Mouse (Mus musculus): ENCODE results near the gene Zfp575. TPM values are rescaled to one million over a fixed set of nuclear protein-coding genes. Genes with fewer than 3 reads are reported as not detected.
A peak's percentile ranks its signal among the peaks of the same experiment; 100 is the strongest.

Gene Zfp575
- polyA plus RNA-seq, 1 experiment from 2014 or later: 3.6 TPM

DNA sequence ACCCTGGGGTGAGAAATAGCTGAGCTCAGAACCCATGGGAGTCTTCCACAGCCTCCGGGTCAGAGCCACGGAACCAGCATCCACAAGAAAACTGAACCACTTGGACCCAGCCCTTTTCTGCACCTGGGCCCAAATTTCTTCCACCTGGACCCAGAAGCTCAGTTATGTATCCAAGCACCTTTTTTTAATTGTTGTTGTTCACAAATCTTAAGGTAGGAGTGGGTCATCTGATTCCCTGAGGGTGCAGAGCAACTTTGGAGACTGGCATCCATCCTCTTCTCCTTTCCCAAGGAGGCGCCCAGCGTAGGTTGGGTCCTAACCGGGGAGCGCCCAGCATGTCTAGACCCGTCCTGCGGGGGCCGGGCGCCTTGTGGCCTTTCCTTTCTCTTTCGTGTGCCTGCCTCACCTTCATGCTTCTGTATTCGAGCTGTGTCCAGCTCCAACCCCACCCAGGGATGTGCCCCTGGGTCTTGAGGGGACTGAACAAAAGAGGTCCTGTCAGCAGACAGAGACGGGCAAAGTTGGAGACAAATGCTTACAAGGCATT, 41.3 kb downstream of the Zfp575 start, which contains the start of the genes Pinlyp and Xrcc1:
Pinlyp (minus strand) TSS at position 51 of the 547 bp plus-strand sequence.
Xrcc1 (plus strand) TSS at position 222 of the 547 bp plus-strand sequence.
- DNase-seq (ENCODE audit: low spot score): peak; percentile 57
- whole genome bisulfite sequencing: 30% methylated on average over 13 of the region's 13 CpGs
- no peak for ATAC-seq (replicated peaks; ENCODE audit: low FRiP score, low TSS enrichment, low read depth)
- H3K27ac ChIP-seq (ENCODE audit: low read depth): peak within 1 kb of the TSS; percentile 74
- no peaks in the 10 kb centered on the region for H3K27me3 ChIP-seq (replicated peaks; ENCODE audit: control insufficient read depth, insufficient read depth, low read length)
- H3K9me3 ChIP-seq (ENCODE audit: control insufficient read depth, low read length): no peaks in the 10 kb centered on the region
- H3K4me1 ChIP-seq (replicated peaks; ENCODE audit: control insufficient read depth, insufficient read depth, low read length): peaks cover 11% of the 10 kb centered on the region
- H3K36me3 ChIP-seq (ENCODE audit: control insufficient read depth, insufficient read depth, low read length): peaks cover 27% of the 10 kb centered on the region
- peak within 1 kb of the TSS; percentile 69 for H3K9ac ChIP-seq (ENCODE audit: low read length)
- H3K4me2 ChIP-seq (ENCODE audit: low read length): peak within 1 kb of the TSS; percentile 78
- H3K4me3 ChIP-seq (ENCODE audit: low read depth, low read length): peak within 1 kb of the TSS; percentile 68

DNA sequence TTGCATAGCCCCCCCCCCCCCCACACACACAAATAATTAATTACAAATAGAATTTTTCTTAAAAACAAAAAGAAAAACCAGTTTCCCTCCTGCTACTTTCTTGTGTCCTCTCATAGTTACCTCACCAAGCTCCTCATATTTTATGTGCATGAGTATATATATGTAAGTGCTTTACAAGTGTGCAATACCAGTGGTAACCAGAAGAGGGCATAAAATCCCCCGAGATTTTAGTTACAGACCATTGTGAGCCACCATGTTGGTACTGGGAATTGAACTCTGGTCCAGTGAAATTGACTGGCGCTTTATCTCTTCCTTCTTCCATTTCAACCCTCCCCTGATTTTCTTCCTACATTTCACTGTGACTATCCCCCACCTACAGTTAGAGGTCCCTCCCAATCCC, 42.9 kb downstream of the Zfp575 start:
- Histone ChIP-seq H3K36me3 (ENCODE audit: control insufficient read depth, insufficient read depth, low read length) (peaks cover 14% of the 10 kb centered on the region), H3K9ac (ENCODE audit: low read length) (no peak overlapping the region), H3K4me3 (ENCODE audit: low read depth, low read length) (no peak overlapping the region), H3K4me2 (ENCODE audit: low read length) (no peak overlapping the region), H3K4me1 (replicated peaks; ENCODE audit: control insufficient read depth, insufficient read depth, low read length) (peaks cover 11% of the 10 kb centered on the region), H3K27ac (ENCODE audit: low read depth) (no peak overlapping the region), H3K27me3 (replicated peaks; ENCODE audit: control insufficient read depth, insufficient read depth, low read length) (no peaks in the 10 kb centered on the region), H3K9me3 (ENCODE audit: control insufficient read depth, low read length) (no peaks in the 10 kb centered on the region)
- DNase-seq (ENCODE audit: low spot score) (no peak), ATAC-seq (replicated peaks; ENCODE audit: low FRiP score, low TSS enrichment, low read depth) (no peak)
- 84% methylated on average over 2 of the region's 2 CpGs for WGBS

GRCm38 (mm10) chr7:24539686-24540085, 47.8 kb downstream of the Zfp575 start:
- no peaks in the 10 kb centered on the region for H3K27me3 ChIP-seq (replicated peaks; ENCODE audit: control insufficient read depth, insufficient read depth, low read length)

DNA sequence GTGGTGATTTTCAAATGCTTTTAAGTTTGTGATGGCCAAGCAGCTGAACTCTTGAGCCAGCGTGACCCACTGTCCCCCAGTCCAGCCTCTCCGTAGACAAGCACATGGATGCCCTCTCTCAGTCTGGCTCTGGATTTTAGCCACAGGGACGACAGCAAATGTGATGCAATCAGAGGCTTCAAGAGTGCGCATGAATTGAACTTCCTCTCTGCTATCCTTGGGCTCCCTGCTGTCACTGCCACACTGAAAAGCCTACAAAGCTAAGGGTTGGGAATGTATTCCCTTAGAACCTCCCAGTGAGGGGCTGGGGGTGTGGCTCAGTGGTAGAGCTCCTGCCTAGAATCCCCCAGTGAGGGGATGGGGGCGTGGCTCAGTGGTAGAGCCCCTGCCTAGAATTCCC, 48.7 kb downstream of the Zfp575 start:
- Histone ChIP-seq H3K9me3 (ENCODE audit: control insufficient read depth, low read length) (no peaks in the 10 kb centered on the region), H3K4me2 (ENCODE audit: low read length) (no peak overlapping the region), H3K27me3 (replicated peaks; ENCODE audit: control insufficient read depth, insufficient read depth, low read length) (no peaks in the 10 kb centered on the region), H3K27ac (ENCODE audit: low read depth) (no peak overlapping the region), H3K9ac (ENCODE audit: low read length) (no peak overlapping the region), H3K36me3 (ENCODE audit: control insufficient read depth, insufficient read depth, low read length) (peaks cover 9% of the 10 kb centered on the region), H3K4me1 (replicated peaks; ENCODE audit: control insufficient read depth, insufficient read depth, low read length) (no peaks in the 10 kb centered on the region), H3K4me3 (ENCODE audit: low read depth, low read length) (no peak overlapping the region)
- WGBS: 86% methylated on average over 5 of the region's 5 CpGs
- DNase-seq (ENCODE audit: low spot score) (no peak), ATAC-seq (replicated peaks; ENCODE audit: low FRiP score, low TSS enrichment, low read depth) (no peak)

More at GRCm38 (mm10) chr7:24539686-24540085, 47.8 kb downstream of the Zfp575 start:
- Histone ChIP-seq H3K27ac (ENCODE audit: low read depth) (no peak overlapping the region), H3K4me2 (ENCODE audit: low read length) (no peak overlapping the region), H3K4me1 (replicated peaks; ENCODE audit: control insufficient read depth, insufficient read depth, low read length) (no peaks in the 10 kb centered on the region), H3K36me3 (ENCODE audit: control insufficient read depth, insufficient read depth, low read length) (no peaks in the 10 kb centered on the region; the same call in 1 of the 2 replicates), H3K9me3 (ENCODE audit: control insufficient read depth, low read length) (no peaks in the 10 kb centered on the region), H3K4me3 (ENCODE audit: low read depth, low read length) (no peak overlapping the region), H3K9ac (ENCODE audit: low read length) (no peak overlapping the region)
- WGBS: 89% methylated on average over 4 of the region's 4 CpGs
- no peak for DNase-seq (ENCODE audit: low spot score)
- no peak for ATAC-seq (replicated peaks; ENCODE audit: low FRiP score, low TSS enrichment, low read depth)

DNA sequence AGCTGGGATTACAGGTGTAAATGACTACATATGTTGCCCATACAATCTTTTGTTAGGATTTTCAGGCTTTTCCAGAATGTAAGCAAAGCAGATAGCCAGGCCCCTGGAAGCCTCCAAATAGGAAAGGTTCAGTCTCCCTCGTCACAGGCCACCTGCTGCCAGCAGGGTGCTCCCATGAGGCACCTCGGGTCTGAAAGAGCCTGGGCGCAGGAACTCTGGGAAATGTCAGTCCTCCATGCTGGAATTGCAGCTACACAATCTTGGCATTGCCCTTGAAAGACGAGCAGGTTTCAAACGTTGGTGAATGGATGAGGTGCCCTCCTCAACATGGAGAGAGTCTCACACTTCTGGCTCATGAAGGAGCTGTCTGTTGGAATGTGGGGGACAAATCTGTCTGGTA, 49.3 kb downstream of the Zfp575 start:
- peaks cover 14% of the 10 kb centered on the region for H3K36me3 ChIP-seq (ENCODE audit: control insufficient read depth, insufficient read depth, low read length)
- ATAC-seq (replicated peaks; ENCODE audit: low FRiP score, low TSS enrichment, low read depth) (no peak), DNase-seq (ENCODE audit: low spot score) (no peak)
- H3K27me3 ChIP-seq (replicated peaks; ENCODE audit: control insufficient read depth, insufficient read depth, low read length): 0 out of 2 replicates have a peak, but pooled peaks cover 3% of the 10 kb centered on the region
- no peak overlapping the region for H3K4me2 ChIP-seq (ENCODE audit: low read length)
- H3K27ac ChIP-seq (ENCODE audit: low read depth): no peak overlapping the region
- no peak overlapping the region for H3K4me3 ChIP-seq (ENCODE audit: low read depth, low read length)
- H3K4me1 ChIP-seq (replicated peaks; ENCODE audit: control insufficient read depth, insufficient read depth, low read length): no peaks in the 10 kb centered on the region
- 44% methylated on average over 5 of the region's 5 CpGs for WGBS
- H3K9me3 ChIP-seq (ENCODE audit: control insufficient read depth, low read length): no peaks in the 10 kb centered on the region
- H3K9ac ChIP-seq (ENCODE audit: low read length): no peak overlapping the region

DNA sequence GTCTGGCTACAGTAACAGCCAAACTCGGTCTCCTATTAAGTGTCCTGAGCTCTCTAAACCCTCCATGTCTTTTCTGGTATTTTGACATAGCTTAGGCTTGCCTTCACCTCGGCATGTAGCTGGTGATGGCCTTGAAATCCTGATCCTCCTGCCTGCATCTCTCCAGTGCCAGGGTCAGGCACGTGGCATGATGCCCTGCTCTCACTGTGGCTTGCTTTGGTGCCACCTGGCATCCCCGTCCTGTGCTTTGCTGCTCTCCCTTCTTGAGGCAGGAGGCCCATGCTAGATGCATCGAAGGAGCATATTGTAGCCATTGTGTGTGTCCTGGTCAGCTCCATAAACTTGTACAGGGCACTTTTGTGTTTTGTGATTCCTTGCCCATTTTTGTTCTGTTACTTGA, 49.9 kb downstream of the Zfp575 start:
- no peak for ATAC-seq (replicated peaks; ENCODE audit: low FRiP score, low TSS enrichment, low read depth)
- H3K9me3 ChIP-seq (ENCODE audit: control insufficient read depth, low read length): no peaks in the 10 kb centered on the region
- no peak for DNase-seq (ENCODE audit: low spot score)
- no peak overlapping the region for H3K9ac ChIP-seq (ENCODE audit: low read length)
- H3K27ac ChIP-seq (ENCODE audit: low read depth): no peak overlapping the region
- no peak overlapping the region for H3K4me3 ChIP-seq (ENCODE audit: low read depth, low read length)
- WGBS: 80% methylated on average over 5 of the region's 5 CpGs
- peaks cover 16% of the 10 kb centered on the region for H3K36me3 ChIP-seq (ENCODE audit: control insufficient read depth, insufficient read depth, low read length)
- H3K4me1 ChIP-seq (replicated peaks; ENCODE audit: control insufficient read depth, insufficient read depth, low read length): no peaks in the 10 kb centered on the region
- H3K4me2 ChIP-seq (ENCODE audit: low read length): no peak overlapping the region
- H3K27me3 ChIP-seq (replicated peaks; ENCODE audit: control insufficient read depth, insufficient read depth, low read length): 0 out of 2 replicates have a peak, but pooled peaks cover 3% of the 10 kb centered on the region

DNA sequence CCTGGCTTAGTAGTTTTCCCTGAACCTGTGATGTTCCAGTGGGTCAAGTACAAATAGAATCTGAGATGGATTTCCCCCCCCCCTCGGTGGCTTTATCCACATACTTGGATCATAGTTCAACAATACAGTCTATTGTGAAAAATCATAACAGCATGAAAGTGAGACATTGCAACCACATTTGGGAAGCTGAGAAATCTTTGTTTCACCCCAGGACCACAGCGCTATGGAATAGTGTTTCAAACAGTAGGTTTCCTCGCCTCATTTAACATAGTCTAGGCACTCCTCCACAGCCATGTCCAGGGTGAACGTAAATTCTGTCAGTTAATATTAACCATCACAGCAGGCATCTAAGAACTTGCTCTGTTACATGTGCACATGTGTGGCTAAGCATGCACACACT, 50.4 kb downstream of the Zfp575 start:
- DNase-seq (ENCODE audit: low spot score) (no peak), ATAC-seq (replicated peaks; ENCODE audit: low FRiP score, low TSS enrichment, low read depth) (no peak)
- Histone ChIP-seq H3K4me1 (replicated peaks; ENCODE audit: control insufficient read depth, insufficient read depth, low read length) (peaks cover 4% of the 10 kb centered on the region), H3K4me2 (ENCODE audit: low read length) (no peak overlapping the region), H3K27ac (ENCODE audit: low read depth) (no peak overlapping the region), H3K4me3 (ENCODE audit: low read depth, low read length) (no peak overlapping the region), H3K27me3 (replicated peaks; ENCODE audit: control insufficient read depth, insufficient read depth, low read length) (0 out of 2 replicates have a peak, but pooled peaks cover 3% of the 10 kb centered on the region), H3K9me3 (ENCODE audit: control insufficient read depth, low read length) (no peaks in the 10 kb centered on the region), H3K36me3 (ENCODE audit: control insufficient read depth, insufficient read depth, low read length) (peaks cover 16% of the 10 kb centered on the region), H3K9ac (ENCODE audit: low read length) (no peak overlapping the region)
- 83% methylated on average over 4 of the region's 4 CpGs for WGBS

DNA sequence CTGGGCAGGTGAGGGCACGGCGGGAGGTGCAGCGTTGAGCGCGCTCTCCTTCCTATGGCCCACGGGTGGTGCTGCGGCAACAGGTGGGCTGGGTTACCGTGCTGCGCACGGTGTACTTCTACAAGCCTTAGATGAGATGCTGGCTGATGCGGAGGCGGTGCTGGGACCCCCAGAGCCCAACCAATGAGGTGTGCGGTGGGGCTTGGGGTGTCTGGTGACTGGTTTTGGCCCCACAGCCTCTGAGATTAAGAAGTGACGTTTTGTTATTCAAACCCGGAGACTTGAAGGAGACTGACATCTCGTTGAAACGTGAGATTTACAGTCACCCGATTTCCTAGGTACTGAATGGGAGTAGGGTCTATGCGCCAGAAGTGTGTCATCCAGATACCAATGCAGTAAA, 53.1 kb downstream of the Zfp575 start:
- H3K4me3 ChIP-seq (ENCODE audit: low read depth, low read length): no peak overlapping the region
- H3K27me3 ChIP-seq (replicated peaks; ENCODE audit: control insufficient read depth, insufficient read depth, low read length): 0 out of 2 replicates have a peak, but pooled peaks cover 3% of the 10 kb centered on the region
- no peak for DNase-seq (ENCODE audit: low spot score)
- H3K36me3 ChIP-seq (ENCODE audit: control insufficient read depth, insufficient read depth, low read length): peaks cover 16% of the 10 kb centered on the region
- H3K27ac ChIP-seq (ENCODE audit: low read depth): no peak overlapping the region
- peaks cover 13% of the 10 kb centered on the region for H3K4me1 ChIP-seq (replicated peaks; ENCODE audit: control insufficient read depth, insufficient read depth, low read length)
- no peak for ATAC-seq (replicated peaks; ENCODE audit: low FRiP score, low TSS enrichment, low read depth)
- no peaks in the 10 kb centered on the region for H3K9me3 ChIP-seq (ENCODE audit: control insufficient read depth, low read length)
- 46% methylated on average over 19 of the region's 19 CpGs for WGBS
- no peak overlapping the region for H3K9ac ChIP-seq (ENCODE audit: low read length)
- no peak overlapping the region for H3K4me2 ChIP-seq (ENCODE audit: low read length)
